Mouse (Mus musculus) central nervous system, embryonic 11.5 days (tissue): ENCODE results near the gene Il2ra. TPM values are rescaled to one million over a fixed set of nuclear protein-coding genes. Genes with fewer than 3 reads are reported as not detected.

ENCODE experiments used
- polyA plus RNA-seq: library from polyadenylated mRNA; depleted of rRNA; stranded (reverse); fragments of >200 nt; gene quantifications from 2 replicates; pipeline ENCODE4 v1.2.3, GENCODE M21; 2012; rRNA removed

Gene Il2ra
- not detected in 2 replicates for polyA plus RNA-seq

GRCm38 (mm10) chr2:11642451-11642941 is at the start of gene Il2ra:
Gene Il2ra (plus strand): TSS chr2:11642807.

GRCm38 (mm10) chr2:11604053-11604452 is 38.6 kb upstream of the Il2ra start, which contains the start of gene Rbm17:
Gene Rbm17 (minus strand): TSS chr2:11604153.

GRCm38 (mm10) chr2:11625890-11626289 is 16.7 kb upstream of the Il2ra start, which contains the start of gene Gm17490:
Gene Gm17490 (minus strand): TSS chr2:11626264.

GRCm38 (mm10) chr2:11705201-11706025 is 62.8 kb downstream of the Il2ra start, which contains the start of gene Il15ra:
Gene Il15ra (plus strand): TSS chr2:11705290.

Other genes with a start within 250 kb of the Il2ra start
- gene Pfkfb3, start 88.7 kb upstream of the Il2ra start, polyA plus RNA-seq = 19.7 and 20.7 TPM in 2 replicates
- gene Rbm17, start 38.7 kb upstream of the Il2ra start, polyA plus RNA-seq = 230 and 311 TPM in 2 replicates
- not detected in 2 replicates for gene Gm17490, start 16.5 kb upstream of the Il2ra start, polyA plus RNA-seq
- gene Il15ra, start 62.5 kb downstream of the Il2ra start, polyA plus RNA-seq = 0.52 and 0.68 TPM in 2 replicates
- 73.7 and 97.0 TPM in 2 replicates for gene Fbh1, start 134.8 kb downstream of the Il2ra start, polyA plus RNA-seq
- 147 and 160 TPM in 2 replicates for gene Ankrd16, start 135.1 kb downstream of the Il2ra start, polyA plus RNA-seq